Mouse (Mus musculus) layer of hippocampus, adult 9-10 months (tissue): ENCODE data around the gene Fam155a.
"Not testable (repeated sequence)": the region's sequence is repeated elsewhere in the genome, so short reads cannot be mapped to it uniquely, and the experiment has no call there.

Experiments
- DNase-seq: peaks from one replicate; pipeline ENCODE4 v3.0.0; 2022; ENCODE audit warnings: low spot score

Gene Fam155a

GRCm38 (mm10) chr8:9770999-9771605 is at the start of gene Fam155a:
Fam155a (minus strand) TSS chr8:9771161.
- DNase-seq = peak; percentile 2

- DNase-seq = no peak
Measured at GRCm38 (mm10) chr8:9813273-9813946, 42.4 kb upstream of the Fam155a start.

- DNase-seq = no peak
Measured at GRCm38 (mm10) chr8:9810955-9811530, 40.1 kb upstream of the Fam155a start.

GRCm38 (mm10) chr8:9808596-9808995 is 37.6 kb upstream of the Fam155a start:
- no peak for DNase-seq

GRCm38 (mm10) chr8:9805676-9806075 is 34.7 kb upstream of the Fam155a start:
- DNase-seq = no peak

GRCm38 (mm10) chr8:9800346-9800745 is 29.4 kb upstream of the Fam155a start:
- DNase-seq = not testable (repeated sequence)

- DNase-seq = no peak
Measured at GRCm38 (mm10) chr8:9799923-9800322, 29.0 kb upstream of the Fam155a start.

GRCm38 (mm10) chr8:9797514-9797913 is 26.6 kb upstream of the Fam155a start:
- no peak for DNase-seq

GRCm38 (mm10) chr8:9795724-9796123 is 24.8 kb upstream of the Fam155a start:
- no peak for DNase-seq

- DNase-seq = no peak
Measured at GRCm38 (mm10) chr8:9793351-9793750, 22.4 kb upstream of the Fam155a start.

- no peak for DNase-seq
Measured at GRCm38 (mm10) chr8:9780332-9780731, 9.4 kb upstream of the Fam155a start.

GRCm38 (mm10) chr8:9778148-9778547 is 7.2 kb upstream of the Fam155a start:
- no peak for DNase-seq

- no peak for DNase-seq
Measured at GRCm38 (mm10) chr8:9776818-9777217, 5.9 kb upstream of the Fam155a start.

GRCm38 (mm10) chr8:9772519-9772840 is 1.5 kb upstream of the Fam155a start:
- DNase-seq = peak; percentile 8

- DNase-seq = peak; percentile 9
Measured at GRCm38 (mm10) chr8:9771606-9772518, 901 bp upstream of the Fam155a start.

- peak; percentile 18 for DNase-seq
Measured at GRCm38 (mm10) chr8:9770261-9770998, 531 bp downstream of the Fam155a start.

- no peak for DNase-seq
Measured at GRCm38 (mm10) chr8:9769061-9769460, 1.9 kb downstream of the Fam155a start.

GRCm38 (mm10) chr8:9735169-9735568 is 35.8 kb downstream of the Fam155a start:
- no peak for DNase-seq

- DNase-seq = no peak
Measured at GRCm38 (mm10) chr8:9709791-9710190, 61.2 kb downstream of the Fam155a start.

- peak; percentile 32 for DNase-seq
Measured at GRCm38 (mm10) chr8:9707433-9707832, 63.5 kb downstream of the Fam155a start.

GRCm38 (mm10) chr8:9694794-9695193 is 76.2 kb downstream of the Fam155a start:
- DNase-seq = no peak

- DNase-seq = no peak
Measured at GRCm38 (mm10) chr8:9692370-9692769, 78.6 kb downstream of the Fam155a start.
